Mouse (Mus musculus) layer of hippocampus, adult 8-10 months (tissue): ENCODE measurements at regions not wholly inside any gene's neighbourhood (a gene's known extent, or its start where the extent isn't known, plus 50 kb on each side); places are given as distances from the start of the nearest gene placed in this dataset.

Experiments
- DNase-seq, 2 experiments: peaks; one replicate each; pipeline ENCODE4 v3.0.0; 2022; ENCODE audit warnings: low spot score in 2 of 2

GRCm38 (mm10) chr6:118330496-118330895 is 88.8 kb downstream of the Bms1 start:
- no peak for DNase-seq

- DNase-seq, result no peak
Measured at GRCm38 (mm10) chr6:118327458-118327857, 91.8 kb downstream of the Bms1 start.

- no peak for DNase-seq
Measured at GRCm38 (mm10) chr6:118325681-118326080, 93.6 kb downstream of the Bms1 start.

- no peak for DNase-seq
Measured at GRCm38 (mm10) chr6:118324559-118324958, 94.7 kb downstream of the Bms1 start.

GRCm38 (mm10) chr6:118323052-118323451 is 96.2 kb downstream of the Bms1 start:
- DNase-seq, result no peak

- DNase-seq, result no peak
Measured at GRCm38 (mm10) chr6:118322631-118323030, 96.6 kb downstream of the Bms1 start.

GRCm38 (mm10) chr6:118322061-118322460 is 97.2 kb downstream of the Bms1 start:
- DNase-seq, result no peak

GRCm38 (mm10) chr6:118320021-118320525 is 99.2 kb downstream of the Bms1 start:
- no peak for DNase-seq

GRCm38 (mm10) chr6:118315881-118316280 is 103.4 kb downstream of the Bms1 start:
- no peak for DNase-seq

- DNase-seq, result no peak
Measured at GRCm38 (mm10) chr6:118314941-118315687, 104.2 kb downstream of the Bms1 start.

- DNase-seq, result no peak
Measured at GRCm38 (mm10) chr6:118311081-118311480, 108.2 kb downstream of the Bms1 start.

- no peak for DNase-seq
Measured at GRCm38 (mm10) chr6:118309923-118310322, 109.4 kb downstream of the Bms1 start.

GRCm38 (mm10) chr6:118308586-118308985 is 110.7 kb downstream of the Bms1 start:
- no peak for DNase-seq

GRCm38 (mm10) chr6:118307481-118307880 is 110.0 kb upstream of the Ret start:
- DNase-seq, result no peak

- DNase-seq, result no peak
Measured at GRCm38 (mm10) chr6:118305209-118305608, 107.7 kb upstream of the Ret start.

GRCm38 (mm10) chr6:118302783-118303350 is 105.3 kb upstream of the Ret start:
- DNase-seq, result peak in 1 of 2 experiments; percentile 3

GRCm38 (mm10) chr6:118301880-118302782 is 104.6 kb upstream of the Ret start:
- no peak for DNase-seq

- DNase-seq, result no peak
Measured at GRCm38 (mm10) chr6:118300781-118301180, 103.3 kb upstream of the Ret start.

- no peak for DNase-seq
Measured at GRCm38 (mm10) chr6:118297576-118297975, 100.1 kb upstream of the Ret start.

- DNase-seq, result no peak
Measured at GRCm38 (mm10) chr6:118293986-118294385, 96.5 kb upstream of the Ret start.

GRCm38 (mm10) chr6:118292928-118293327 is 95.4 kb upstream of the Ret start:
- no peak for DNase-seq

GRCm38 (mm10) chr6:118292272-118292671 is 94.8 kb upstream of the Ret start:
- no peak for DNase-seq
